ENCODE assay signal across 17 mouse cellular contexts in genomic region chr11:107251460-107251859, GRCm38 (mm10).
DNase-seq lines count a peak whose midpoint lies in the region; ATAC-seq and TF ChIP-seq lines count a peak whose summit lies in the region.
"Had no signal": no experiment of that assay in that cellular context is flagged by ENCODE, and none has a peak within 500 bp of the region (broad histone marks: within the 10 kb centered on the region; RNA-seq: fewer than 3 reads in every experiment).

No protein-coding gene starts in this region.

- 84% methylated on average over 7 of the region's 7 CpGs for WGBS in lung, postnatal 0 days

- DNase-seq in gastrocnemius, adult 2 months = no peak
- DNase-seq in gastrocnemius, postnatal 14 days = no peak
- no peak for DNase-seq in lung, postnatal 0 days (ENCODE audit: low spot score)
- no peak for DNase-seq in lung, postnatal 36 days
- DNase-seq in ES-CJ7 (ENCODE audit: low read depth, low spot score) = peak; percentile 70
- peak; percentile 48 for DNase-seq in naive thymus-derived CD4-positive, alpha-beta T cell, adult 2 months (ENCODE audit: low read depth)
- DNase-seq in cerebellum, adult 9-11 months = no peak
- DNase-seq in kidney, adult 18-20 months = no peak
- DNase-seq: cerebellum, adult 11 months; kidney, postnatal 36 days; right cerebral cortex, postnatal 14 days had no signal

- no peak overlapping the region for H3K4me3 ChIP-seq in gastrocnemius, adult 2 months
- H3K4me3 ChIP-seq in lung, postnatal 0 days (ENCODE audit: low read depth, low read length) = no peak overlapping the region
- H3K4me3 ChIP-seq: embryonic facial prominence, embryonic 15.5 days; forebrain, embryonic 12.5 days; heart, embryonic 12.5 days; intestine, embryonic 15.5 days; limb, embryonic 13.5 days; myocyte had no signal

- H3K27me3 ChIP-seq in lung, postnatal 0 days (replicated peaks; ENCODE audit: insufficient read depth, low read length) = no peaks in the 10 kb centered on the region
- H3K27me3 ChIP-seq: embryonic facial prominence, embryonic 15.5 days; forebrain, embryonic 12.5 days; heart, embryonic 12.5 days; intestine, embryonic 15.5 days; limb, embryonic 13.5 days had no signal

- no peak for ATAC-seq in lung, postnatal 0 days
- ATAC-seq: intestine, embryonic 15.5 days had no signal

- intact Hi-C loops in gastrocnemius, adult 2 months (cut with DNase I) = no loop called here
- intact Hi-C loops in gastrocnemius, postnatal 14 days (cut with DNase I; ENCODE audit: low total_unique reads) = no loop called here

- TF ChIP-seq EP300 in lung, postnatal 0 days (IDR thresholded peaks at IDR 0.05) = no peak

- no peak overlapping the region for H3K4me2 ChIP-seq in lung, postnatal 0 days (replicated peaks; ENCODE audit: low read depth, low read length)
- H3K4me2 ChIP-seq: embryonic facial prominence, embryonic 15.5 days; forebrain, embryonic 12.5 days; heart, embryonic 12.5 days; intestine, embryonic 15.5 days; limb, embryonic 13.5 days had no signal

- H3K9me3 ChIP-seq in lung, postnatal 0 days (ENCODE audit: low read length) = no peaks in the 10 kb centered on the region
- H3K9me3 ChIP-seq: embryonic facial prominence, embryonic 15.5 days; forebrain, embryonic 12.5 days; intestine, embryonic 15.5 days; limb, embryonic 13.5 days had no signal

- H3K4me1 ChIP-seq in lung, postnatal 0 days (ENCODE audit: insufficient read depth, low read depth, low read length) = no peaks in the 10 kb centered on the region
- H3K4me1 ChIP-seq: embryonic facial prominence, embryonic 15.5 days; forebrain, embryonic 12.5 days; intestine, embryonic 15.5 days had no signal

- peak; percentile 46 for TF ChIP-seq CTCF in gastrocnemius, adult 2 months (IDR thresholded peaks at IDR 0.05)
- peak; percentile 6; the same call in 1 of the 2 replicates for TF ChIP-seq CTCF in lung, postnatal 0 days (IDR thresholded peaks at IDR 0.05)

- 0 out of 2 replicates have a peak, but pooled peaks cover 5% of the 10 kb centered on the region for H3K36me3 ChIP-seq in lung, postnatal 0 days (ENCODE audit: insufficient read depth, low read length)

- no peak overlapping the region for H3K9ac ChIP-seq in lung, postnatal 0 days (replicated peaks; ENCODE audit: low read depth)
- H3K9ac ChIP-seq: embryonic facial prominence, embryonic 15.5 days; forebrain, embryonic 12.5 days; heart, embryonic 12.5 days; intestine, embryonic 15.5 days; limb, embryonic 13.5 days had no signal

- peak overlapping the region; percentile 84 for H3K27ac ChIP-seq in gastrocnemius, adult 2 months
- no peak overlapping the region for H3K27ac ChIP-seq in lung, postnatal 0 days (ENCODE audit: low read length)
- H3K27ac ChIP-seq: embryonic facial prominence, embryonic 15.5 days; forebrain, embryonic 12.5 days; intestine, embryonic 15.5 days; limb, embryonic 13.5 days had no signal

Comparison
In these comparisons a context has a peak if more than half of its experiments do, and no peak if none do; other contexts are left out.
1. DNase-seq: peak in ES-CJ7 (single experiment) and naive thymus-derived CD4-positive, alpha-beta T cell, adult 2 months (single experiment); none in gastrocnemius, adult 2 months (single experiment), gastrocnemius, postnatal 14 days (single experiment), lung, postnatal 0 days (single experiment), lung, postnatal 36 days (single experiment), cerebellum, adult 9-11 months (single experiment) and kidney, adult 18-20 months (single experiment).